Mouse (Mus musculus) forebrain, embryonic 15.5 days (tissue): ENCODE data around the gene Cct3. TPM values are rescaled to one million over a fixed set of nuclear protein-coding genes. Genes with fewer than 3 reads are reported as not detected.
A peak's percentile ranks its signal among the peaks of the same experiment; 100 is the strongest.

Experiments used
- ATAC-seq: fragments of 200-750 bp; cut with Nextera tagmentation; replicated peaks from 2 replicates; pipeline ENCODE4 v1.8.0; 2017; ENCODE audit warnings: mild to moderate bottlenecking, moderate TSS enrichment, moderate library complexity
- H3K27ac ChIP-seq: fragments of 300-500 bp; sonication (generic); replicated peaks from 2 replicates; pipeline ENCODE4 v1.5.1; 2015; ENCODE audit warnings: mild to moderate bottlenecking, inconsistent platforms
- H3K27me3 ChIP-seq: fragments of 300-500 bp; sonication (generic); 2 replicates; pipeline ENCODE4 v1.6.1; 2015; ENCODE audit warnings: inconsistent platforms
- H3K36me3 ChIP-seq: fragments of 300-500 bp; sonication (generic); 2 replicates; pipeline ENCODE4 v1.6.1; 2015; ENCODE audit warnings: mild to moderate bottlenecking, inconsistent platforms
- H3K4me1 ChIP-seq: fragments of 300-500 bp; sonication (generic); 2 replicates; pipeline ENCODE4 v1.6.1; 2015; ENCODE audit warnings: inconsistent platforms
- H3K4me2 ChIP-seq: fragments of 300-500 bp; sonication (generic); replicated peaks from 2 replicates; pipeline ENCODE4 v1.6.1; 2015; ENCODE audit warnings: mild to moderate bottlenecking, inconsistent platforms
- H3K4me3 ChIP-seq: fragments of 300-500 bp; sonication (generic); 2 replicates; pipeline ENCODE4 v1.5.1; 2015; ENCODE audit warnings: mild to moderate bottlenecking, inconsistent platforms
- H3K9ac ChIP-seq: fragments of 300-500 bp; sonication (generic); replicated peaks from 2 replicates; pipeline ENCODE4 v1.6.1; 2015; ENCODE audit warnings: mild to moderate bottlenecking, inconsistent platforms
- H3K9me3 ChIP-seq: fragments of 300-500 bp; sonication (generic); 2 replicates; pipeline ENCODE4 v1.6.1; 2016; ENCODE audit warnings: inconsistent platforms
- WGBS: fragments of 180-500 bp; shearing (Covaris S2); methylation state at CpG from one replicate; pipeline ENCODE4 v1.1.7; 2015; ENCODE audit warnings: mixed read lengths; 5-methylcytosine and 5-hydroxymethylcytosine counted together
- polyA plus RNA-seq: library from polyadenylated mRNA; unstranded; fragments of >200 nt; fragmentation: Nextera tagmentation; extraction: Ambion mirVana; gene quantifications from 2 replicates; pipeline ENCODE4 v1.2.1, GENCODE M21; 2015

Cct3 gene
- polyA plus RNA-seq, 1 experiment from 2014 or later, result 523 TPM

DNA sequence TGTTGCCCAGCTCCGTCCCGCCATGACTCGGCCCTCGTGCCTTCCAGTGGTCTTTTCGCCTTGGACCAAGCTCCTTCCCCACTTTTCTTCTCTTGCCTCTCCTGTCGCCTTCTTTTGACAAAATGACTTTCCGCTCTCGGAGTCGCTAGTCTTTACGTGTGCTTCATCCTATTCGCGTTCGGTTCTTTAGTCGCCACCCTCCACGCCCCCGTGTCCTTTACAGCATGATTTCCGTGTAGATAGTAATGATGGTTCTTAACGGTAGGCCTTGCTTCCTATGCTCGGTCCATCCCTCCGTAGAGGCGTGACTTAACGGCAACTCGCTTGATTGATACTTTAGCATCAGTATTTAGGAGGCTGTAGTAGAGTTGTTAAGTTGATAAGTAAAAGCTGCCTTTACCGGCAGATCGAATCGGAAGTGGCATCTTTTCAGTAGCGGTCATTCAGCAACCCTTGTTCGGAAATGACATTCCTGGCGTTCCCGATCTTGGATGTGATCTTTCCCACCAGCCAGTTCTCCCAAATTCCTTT is 470 bp downstream of the Cct3 start:
- Histone ChIP-seq H3K36me3 (peaks cover 32% of the 10 kb centered on the region), H3K4me1 (peaks cover 27% of the 10 kb centered on the region), H3K9ac (peak overlapping the region; percentile 91), H3K27ac (peak overlapping the region; percentile 97), H3K9me3 (no peaks in the 10 kb centered on the region), H3K4me2 (peak overlapping the region; percentile 64), H3K4me3 (peak overlapping the region; percentile 89), H3K27me3 (no peaks in the 10 kb centered on the region)
- ATAC-seq, result 0 out of 2 replicates have a peak, but pooled peaks have one; percentile 3
- under 1% methylated on average over 30 of the region's 30 CpGs for WGBS

- Histone ChIP-seq H3K9ac (no peak overlapping the region), H3K4me2 (no peak overlapping the region), H3K9me3 (no peaks in the 10 kb centered on the region), H3K27ac (no peak overlapping the region), H3K36me3 (peaks cover 48% of the 10 kb centered on the region), H3K4me3 (no peak overlapping the region), H3K4me1 (peaks cover 27% of the 10 kb centered on the region), H3K27me3 (no peaks in the 10 kb centered on the region)
- no peak for ATAC-seq
- WGBS, result 93% methylated on average over 1 of the region's 1 CpGs
Measured at GRCm38 (mm10) chr3:88299172-88299571, 2.3 kb downstream of the Cct3 start.

- Histone ChIP-seq H3K27me3 (no peaks in the 10 kb centered on the region), H3K9ac (peak within 1 kb of the TSS; percentile 68), H3K9me3 (no peaks in the 10 kb centered on the region), H3K36me3 (peaks cover 46% of the 10 kb centered on the region), H3K4me1 (peaks cover 14% of the 10 kb centered on the region), H3K4me3 (peak within 1 kb of the TSS; percentile 52), H3K27ac (no peak within 1 kb of the TSS), H3K4me2 (peak within 1 kb of the TSS; percentile 70)
- peak; percentile 76 for ATAC-seq
- 2% methylated on average over 10 of the region's 10 CpGs for WGBS
Measured at GRCm38 (mm10) chr3:88324951-88325405, 28.1 kb downstream of the Cct3 start, which contains the start of gene Glmp. Gene Glmp (plus strand): TSS chr3:88325023.

DNA sequence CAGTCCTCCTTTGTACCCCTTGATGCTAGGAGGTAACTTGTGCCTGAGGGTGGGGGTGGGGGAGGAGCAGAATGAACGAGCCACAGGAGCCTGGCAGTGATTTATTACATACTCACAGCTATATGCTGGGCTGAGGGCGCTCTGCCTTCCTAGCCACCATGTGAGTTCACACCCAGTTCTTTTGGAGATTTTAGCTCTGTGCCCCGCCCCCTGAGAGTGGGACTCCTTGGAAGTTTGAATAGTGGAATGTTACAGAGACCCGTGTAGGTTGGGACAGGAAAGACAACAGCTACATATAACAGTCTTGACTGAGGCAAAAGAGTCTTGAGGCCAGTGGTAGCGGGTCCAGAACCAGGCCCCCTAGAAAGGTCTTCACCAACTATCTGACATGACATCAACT is 32.0 kb downstream of the Cct3 start:
- Histone ChIP-seq H3K9me3 (no peaks in the 10 kb centered on the region), H3K27ac (no peak overlapping the region), H3K4me2 (no peak overlapping the region), H3K36me3 (peaks cover 6% of the 10 kb centered on the region; the same call in 1 of the 2 replicates), H3K9ac (no peak overlapping the region), H3K27me3 (no peaks in the 10 kb centered on the region), H3K4me3 (no peak overlapping the region), H3K4me1 (peaks cover 14% of the 10 kb centered on the region)
- WGBS, result 81% methylated on average over 5 of the region's 5 CpGs
- ATAC-seq, result no peak

- Histone ChIP-seq H3K27me3 (no peaks in the 10 kb centered on the region), H3K4me2 (no peak overlapping the region), H3K4me1 (peaks cover 8% of the 10 kb centered on the region), H3K27ac (no peak overlapping the region), H3K9me3 (no peaks in the 10 kb centered on the region), H3K36me3 (peaks cover 6% of the 10 kb centered on the region; the same call in 1 of the 2 replicates), H3K4me3 (no peak overlapping the region), H3K9ac (no peak overlapping the region)
- WGBS, result 16% methylated on average over 2 of the region's 2 CpGs
- ATAC-seq, result no peak
Measured at GRCm38 (mm10) chr3:88331282-88331681, 34.4 kb downstream of the Cct3 start.

DNA sequence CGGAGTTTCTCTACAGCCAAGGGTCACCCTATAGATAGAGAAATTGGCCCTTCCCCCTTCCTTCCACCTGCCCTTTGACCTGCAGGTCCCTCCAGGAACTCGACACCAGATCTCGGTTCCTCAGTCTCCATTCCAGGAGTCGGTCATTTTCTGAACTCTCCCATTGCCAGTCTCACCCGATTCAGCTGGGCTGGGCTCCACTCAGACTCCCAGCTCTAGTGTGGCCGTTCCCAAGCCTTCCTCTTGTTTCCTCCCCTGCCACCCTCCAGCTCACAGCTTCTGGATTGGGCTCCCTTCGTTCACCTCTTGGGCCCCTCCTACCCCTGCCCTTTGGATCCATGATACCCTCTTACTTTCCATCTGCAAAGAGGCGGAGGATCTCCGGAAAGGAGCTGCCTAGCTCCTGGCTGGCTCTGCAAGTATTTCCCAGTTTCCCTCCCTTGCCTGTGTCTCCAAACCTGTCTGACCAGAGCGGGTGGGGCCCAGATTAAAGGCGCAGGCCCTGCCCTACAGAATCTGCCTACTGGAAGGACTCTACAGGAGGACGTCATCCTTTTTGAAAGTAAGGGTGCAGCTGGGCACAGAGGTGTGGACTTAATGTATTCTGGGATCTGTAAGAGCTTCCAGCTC is 37.2 kb downstream of the Cct3 start:
- Histone ChIP-seq H3K27ac (no peak overlapping the region), H3K9ac (no peak overlapping the region), H3K36me3 (no peaks in the 10 kb centered on the region), H3K27me3 (no peaks in the 10 kb centered on the region), H3K9me3 (no peaks in the 10 kb centered on the region), H3K4me1 (peaks cover 20% of the 10 kb centered on the region), H3K4me3 (no peak overlapping the region), H3K4me2 (no peak overlapping the region)
- no peak for ATAC-seq
- 63% methylated on average over 12 of the region's 12 CpGs for WGBS

- 38% methylated on average over 3 of the region's 3 CpGs for WGBS
- H3K4me3 ChIP-seq, result peak overlapping the region; percentile 71
- H3K9ac ChIP-seq, result peak overlapping the region; percentile 66
- H3K27me3 ChIP-seq, result no peaks in the 10 kb centered on the region
- H3K9me3 ChIP-seq, result no peaks in the 10 kb centered on the region
- H3K27ac ChIP-seq, result no peak overlapping the region
- H3K4me1 ChIP-seq, result peaks cover 20% of the 10 kb centered on the region
- peak overlapping the region; percentile 72 for H3K4me2 ChIP-seq
- no peak for ATAC-seq
- no peaks in the 10 kb centered on the region for H3K36me3 ChIP-seq
Measured at GRCm38 (mm10) chr3:88334902-88335435, 38.1 kb downstream of the Cct3 start.

- Histone ChIP-seq H3K4me3 (peak overlapping the region; percentile 71), H3K4me2 (peak overlapping the region; percentile 72)
- peak; percentile 57 for ATAC-seq
Measured at GRCm38 (mm10) chr3:88335436-88336053, 38.6 kb downstream of the Cct3 start.

DNA sequence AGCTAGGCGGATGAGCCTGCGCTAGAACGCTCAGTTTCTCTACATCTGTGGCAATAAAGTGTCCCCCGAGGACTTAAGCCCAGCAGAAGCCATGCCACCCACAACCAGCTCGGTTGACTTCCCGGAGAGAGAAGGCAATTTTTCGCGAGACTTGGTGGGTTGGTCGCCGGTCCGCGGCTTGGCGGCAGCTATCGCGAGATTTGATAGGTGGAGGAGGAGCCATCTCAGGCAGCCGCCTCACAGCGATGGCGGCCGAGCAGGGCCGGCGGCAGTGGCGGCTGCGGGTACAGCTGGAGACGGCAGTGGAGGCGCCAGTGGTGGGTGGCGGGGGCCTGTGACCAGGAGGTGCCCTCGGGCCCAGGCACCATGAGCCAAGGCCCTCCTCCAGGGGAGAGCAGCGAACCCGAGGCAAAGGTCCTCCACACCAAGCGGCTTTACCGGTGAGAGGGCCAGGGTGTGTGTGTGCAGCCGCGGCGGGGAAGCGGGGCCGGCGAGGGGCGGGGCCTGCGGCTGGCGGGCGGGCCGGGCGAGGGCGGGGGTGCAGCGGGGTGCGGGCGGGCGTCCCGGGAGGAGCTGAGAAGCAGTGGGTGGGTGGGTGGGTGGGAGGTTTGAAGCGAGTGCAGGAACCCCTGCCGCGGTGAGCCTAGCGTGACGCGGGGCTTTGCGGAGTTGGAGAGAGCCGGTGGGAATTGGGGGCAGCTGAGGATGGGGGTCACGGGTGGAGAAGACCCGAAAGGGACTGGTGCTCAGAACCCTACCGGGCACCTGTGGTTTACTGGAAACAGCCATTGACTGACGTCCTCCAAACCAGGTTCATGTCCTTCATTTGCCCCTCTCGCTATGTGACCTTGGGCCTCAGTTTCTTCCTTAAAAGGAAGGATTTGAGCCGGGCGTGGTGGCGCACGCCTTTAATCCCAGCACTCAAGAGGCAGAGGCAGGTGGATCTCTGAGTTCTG is 39.4 kb downstream of the Cct3 start, which contains the start of the genes Tmem79 and Smg5:
Gene Tmem79 (minus strand): TSS at position 91 of the 956 bp plus-strand sequence.
Gene Smg5 (plus strand): TSS at position 203 of the 956 bp plus-strand sequence.
- WGBS, result 2% methylated on average over 60 of the region's 66 CpGs
- Histone ChIP-seq H3K27me3 (no peaks in the 10 kb centered on the region), H3K9me3 (no peaks in the 10 kb centered on the region), H3K36me3 (0 out of 2 replicates have a peak, but pooled peaks cover 4% of the 10 kb centered on the region), H3K4me2 (peak within 1 kb of the TSS; percentile 72), H3K4me3 (peak within 1 kb of the TSS; percentile 71), H3K4me1 (peaks cover 20% of the 10 kb centered on the region), H3K27ac (peak within 1 kb of the TSS; percentile 95), H3K9ac (peak within 1 kb of the TSS; percentile 91)
- peak; percentile 97 for ATAC-seq

More at GRCm38 (mm10) chr3:88335436-88336053, 38.6 kb downstream of the Cct3 start:
- Histone ChIP-seq H3K9me3 (no peaks in the 10 kb centered on the region), H3K27ac (peak overlapping the region; percentile 95), H3K36me3 (0 out of 2 replicates have a peak, but pooled peaks cover under 1% of the 10 kb centered on the region), H3K9ac (peak overlapping the region; percentile 66), H3K4me1 (peaks cover 20% of the 10 kb centered on the region), H3K27me3 (no peaks in the 10 kb centered on the region)
- WGBS, result under 1% methylated on average over 27 of the region's 27 CpGs

DNA sequence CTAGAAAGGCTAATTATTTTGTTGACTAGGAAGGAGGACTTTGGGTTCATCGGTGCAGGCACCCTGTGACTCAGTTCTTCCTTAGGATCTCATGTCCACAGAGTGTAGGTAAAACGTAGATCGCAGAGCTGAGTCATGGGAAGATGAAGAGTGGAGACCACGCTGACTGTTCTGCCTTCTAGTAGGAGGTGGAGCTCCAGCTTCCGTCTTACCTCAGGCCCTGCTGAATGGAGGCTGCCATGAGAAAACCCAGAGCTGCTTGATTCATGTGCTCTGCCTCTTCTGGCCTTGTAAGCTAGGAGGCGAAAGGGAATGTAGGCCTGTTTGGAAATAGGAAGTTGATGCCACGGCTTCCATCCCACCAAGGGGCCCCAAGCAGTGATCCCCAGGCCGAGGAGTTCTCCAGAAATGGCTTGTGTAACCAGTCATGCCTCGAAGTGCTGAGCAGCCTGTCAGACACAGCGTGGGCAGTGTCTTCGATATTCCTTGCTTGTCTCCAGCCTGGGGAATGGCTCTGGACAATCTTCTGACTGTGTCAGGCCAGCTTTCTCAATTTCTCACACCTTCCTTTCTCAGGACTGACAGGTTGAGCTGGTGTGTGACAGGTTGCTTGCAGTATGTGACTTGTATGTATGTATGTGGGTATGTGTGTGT is 40.6 kb downstream of the Cct3 start:
- H3K4me2 ChIP-seq, result peak overlapping the region; percentile 69; the same call in 1 of the 2 replicates
- no peak overlapping the region for H3K9ac ChIP-seq
- H3K36me3 ChIP-seq, result peaks cover 12% of the 10 kb centered on the region
- peaks cover 20% of the 10 kb centered on the region for H3K4me1 ChIP-seq
- no peaks in the 10 kb centered on the region for H3K27me3 ChIP-seq
- H3K9me3 ChIP-seq, result no peaks in the 10 kb centered on the region
- ATAC-seq, result no peak
- 91% methylated on average over 11 of the region's 11 CpGs for WGBS
- H3K27ac ChIP-seq, result no peak overlapping the region
- peak overlapping the region; percentile 71; the same call in 1 of the 2 replicates for H3K4me3 ChIP-seq

DNA sequence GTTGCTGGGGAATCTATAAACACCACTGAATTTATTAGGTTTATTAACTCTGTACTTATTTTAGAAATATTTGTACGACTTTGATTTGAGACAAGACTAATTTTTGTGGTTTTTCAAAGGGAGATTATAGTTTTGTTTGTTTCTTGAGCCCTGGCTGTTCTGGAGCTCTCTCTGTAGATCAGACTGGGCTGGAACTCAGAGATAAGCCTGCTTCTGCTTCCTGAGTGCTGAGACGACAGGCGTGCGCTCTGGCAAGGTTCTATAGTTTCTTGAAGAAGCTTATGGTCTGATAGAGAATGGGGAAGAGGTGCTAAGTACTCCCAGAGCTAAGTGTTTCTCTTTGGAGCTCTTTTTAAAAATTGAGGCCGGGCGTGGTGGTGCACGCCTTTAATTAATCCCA is 41.4 kb downstream of the Cct3 start:
- Histone ChIP-seq H3K4me3 (no peak overlapping the region), H3K9ac (no peak overlapping the region), H3K36me3 (peaks cover 21% of the 10 kb centered on the region), H3K9me3 (no peaks in the 10 kb centered on the region), H3K27me3 (no peaks in the 10 kb centered on the region), H3K4me2 (no peak overlapping the region), H3K27ac (no peak overlapping the region), H3K4me1 (peaks cover 20% of the 10 kb centered on the region)
- WGBS, result 95% methylated on average over 7 of the region's 7 CpGs
- ATAC-seq, result no peak
